Mouse (Mus musculus): Measurements from ENCODE around the gene Steap2. TPM values are rescaled to one million over a fixed set of nuclear protein-coding genes. Genes with fewer than 3 reads are reported as not detected.

The Steap2 gene
- 187 TPM for polyA plus RNA-seq (2021)

GRCm38 (mm10) chr5:5693956-5694653, at the start of gene Steap2:
Steap2 (minus strand) TSS chr5:5694578.
- DNase-seq (ENCODE audit: low read depth, low spot score) (no peak), ATAC-seq (peak; percentile 60)
- ChIA-PET CTCF (interaction anchor here (0.8 to 11.2 kb wide), 7 partner anchors 10 to 55 kb away, joined by 3 to 65 read pairs (median 4); partner anchors contain the start of gene Steap1), POLR2A (interaction anchor here (0.6 to 4.0 kb wide), 10 partner anchors 8 to 190 kb away, joined by 3 to 22 read pairs (median 3); partner anchors contain the start of gene Steap1)
- no peak for TF ChIP-seq CTCF (IDR thresholded peaks at IDR 0.05)
- in situ Hi-C loops (cut with MboI; ENCODE audit: low pct_unique_long_range_greater_than_20kb), result loop anchor here (5.0 kb wide), 1 partner anchor 182 kb away; the partner anchor contains the start of gene Cldn12
- no peaks in the 10 kb centered on the region for H3K27me3 ChIP-seq

GRCm38 (mm10) chr5:5734445-5734844, 40.1 kb upstream of the Steap2 start:
- TF ChIP-seq CTCF (IDR thresholded peaks at IDR 0.05), result no peak
- H3K27me3 ChIP-seq, result no peaks in the 10 kb centered on the region
- in situ Hi-C loops (cut with MboI; ENCODE audit: low pct_unique_long_range_greater_than_20kb), result loop anchor here (25.0 kb wide), 2 partner anchors 772 to 1497 kb away; no protein-coding TSS in a partner anchor
- ChIA-PET POLR2A (interaction anchor here (1.2 kb wide), 1 partner anchor 208 kb away, joined by 3 read pairs; no protein-coding TSS in a partner anchor), CTCF (interaction anchor here (1.5 kb wide), 1 partner anchor 14 kb away, joined by 4 read pairs; no protein-coding TSS in a partner anchor)
- ATAC-seq, result no peak
- DNase-seq (ENCODE audit: low read depth, low spot score), result no peak

- no peak for ATAC-seq
- DNase-seq (ENCODE audit: low read depth, low spot score), result no peak
- POLR2A ChIA-PET, result interaction anchor here (1.0 kb wide), 1 partner anchor 25 kb away, joined by 3 read pairs; no protein-coding TSS in a partner anchor
- H3K27me3 ChIP-seq, result no peaks in the 10 kb centered on the region
- in situ Hi-C loops (cut with MboI; ENCODE audit: low pct_unique_long_range_greater_than_20kb), result loop anchor here (25.0 kb wide), 2 partner anchors 771 to 1496 kb away; no protein-coding TSS in a partner anchor
- CTCF ChIA-PET, result interaction anchor here (1.2 kb wide), 1 partner anchor 238 kb away, joined by 3 read pairs; no protein-coding TSS in a partner anchor
- TF ChIP-seq CTCF (IDR thresholded peaks at IDR 0.05), result no peak
Observed at GRCm38 (mm10) chr5:5732858-5733257, 38.5 kb upstream of the Steap2 start.

DNA sequence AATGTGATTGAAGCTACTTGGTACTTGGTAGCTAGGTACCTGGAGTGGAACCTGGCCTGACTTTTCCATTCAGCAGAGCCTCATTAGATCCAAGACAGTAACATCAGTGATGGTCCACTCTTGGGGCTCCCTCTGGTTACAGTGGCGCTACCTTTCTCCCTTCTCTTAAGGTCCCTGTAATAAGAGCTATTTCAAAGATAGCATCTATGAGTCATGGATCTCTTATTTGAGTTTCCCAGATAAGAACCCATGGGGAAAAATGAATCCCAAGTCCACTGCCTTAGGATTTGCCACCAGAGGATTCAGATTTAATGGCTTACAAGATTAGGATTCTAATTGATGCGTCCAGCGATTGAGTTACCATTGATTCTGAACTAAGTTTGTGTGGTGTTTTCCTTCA, 37.8 kb upstream of the Steap2 start:
- in situ Hi-C loops (cut with MboI; ENCODE audit: low pct_unique_long_range_greater_than_20kb), result loop anchor here (25.0 kb wide), 2 partner anchors 770 to 1495 kb away; no protein-coding TSS in a partner anchor
- TF ChIP-seq CTCF (IDR thresholded peaks at IDR 0.05), result no peak
- POLR2A ChIA-PET, result interaction anchor here (1.0 kb wide), 1 partner anchor 24 kb away, joined by 3 read pairs; no protein-coding TSS in a partner anchor
- CTCF ChIA-PET, result interaction anchor here (1.2 kb wide), 1 partner anchor 238 kb away, joined by 3 read pairs; no protein-coding TSS in a partner anchor
- H3K27me3 ChIP-seq, result no peaks in the 10 kb centered on the region
- ATAC-seq, result no peak
- no peak for DNase-seq (ENCODE audit: low read depth, low spot score)

GRCm38 (mm10) chr5:5729904-5730303, 35.5 kb upstream of the Steap2 start:
- DNase-seq (ENCODE audit: low read depth, low spot score) (no peak), ATAC-seq (peak; percentile 82)
- in situ Hi-C loops (cut with MboI; ENCODE audit: low pct_unique_long_range_greater_than_20kb), result loop anchor here (25.0 kb wide), 2 partner anchors 768 to 1493 kb away; no protein-coding TSS in a partner anchor
- no peaks in the 10 kb centered on the region for H3K27me3 ChIP-seq
- no peak for TF ChIP-seq CTCF (IDR thresholded peaks at IDR 0.05)
- ChIA-PET CTCF (interaction anchor here (0.8 to 1.9 kb wide), 8 partner anchors 12 to 83 kb away, joined by 3 to 9 read pairs (median 4); partner anchors contain the start of genes Steap1 and Steap2), POLR2A (interaction anchor here (1.0 kb wide), 1 partner anchor 36 kb away, joined by 3 read pairs; the partner anchor contains the start of gene Steap2)

- DNase-seq (ENCODE audit: low read depth, low spot score) (no peak), ATAC-seq (no peak)
- in situ Hi-C loops (cut with MboI; ENCODE audit: low pct_unique_long_range_greater_than_20kb), result no loop called here
- no peak for TF ChIP-seq CTCF (IDR thresholded peaks at IDR 0.05)
- no peaks in the 10 kb centered on the region for H3K27me3 ChIP-seq
- POLR2A ChIA-PET, result no interaction called here
- CTCF ChIA-PET, result interaction anchor here (1.1 to 3.9 kb wide), 3 partner anchors 14 to 27 kb away, joined by 3 to 13 read pairs (median 4); no protein-coding TSS in a partner anchor
Observed at GRCm38 (mm10) chr5:5722217-5722616, 27.8 kb upstream of the Steap2 start.

- ATAC-seq, result no peak
- no peak for TF ChIP-seq CTCF (IDR thresholded peaks at IDR 0.05)
- in situ Hi-C loops (cut with MboI; ENCODE audit: low pct_unique_long_range_greater_than_20kb), result no loop called here
- no peak for DNase-seq (ENCODE audit: low read depth, low spot score)
- POLR2A ChIA-PET, result interaction anchor here (0.8 to 0.9 kb wide), 2 partner anchors 16 to 26 kb away, joined by 3 read pairs; no protein-coding TSS in a partner anchor
- CTCF ChIA-PET, result interaction anchor here (1.1 to 1.6 kb wide), 4 partner anchors 12 to 38 kb away, joined by 3 to 7 read pairs (median 4); partner anchors contain the start of gene Steap1
- no peaks in the 10 kb centered on the region for H3K27me3 ChIP-seq
Observed at GRCm38 (mm10) chr5:5711032-5711431, 16.7 kb upstream of the Steap2 start.

- no peaks in the 10 kb centered on the region for H3K27me3 ChIP-seq
- in situ Hi-C loops (cut with MboI; ENCODE audit: low pct_unique_long_range_greater_than_20kb), result no loop called here
- TF ChIP-seq CTCF (IDR thresholded peaks at IDR 0.05), result no peak
- no peak for DNase-seq (ENCODE audit: low read depth, low spot score)
- no peak for ATAC-seq
- CTCF ChIA-PET, result interaction anchor here (1.4 to 2.2 kb wide), 4 partner anchors 9 to 15 kb away, joined by 3 to 9 read pairs (median 6); no protein-coding TSS in a partner anchor
- POLR2A ChIA-PET, result interaction anchor here (1.0 to 1.3 kb wide), 2 partner anchors 11 to 25 kb away, joined by 3 read pairs; no protein-coding TSS in a partner anchor
Observed at GRCm38 (mm10) chr5:5707341-5708278, 13.2 kb upstream of the Steap2 start.

- ChIA-PET CTCF (interaction anchor here (2.1 to 2.6 kb wide), 2 partner anchors 10 to 17 kb away, joined by 4 to 13 read pairs; no protein-coding TSS in a partner anchor), POLR2A (no interaction called here)
- TF ChIP-seq CTCF (IDR thresholded peaks at IDR 0.05), result no peak
- in situ Hi-C loops (cut with MboI; ENCODE audit: low pct_unique_long_range_greater_than_20kb), result no loop called here
- DNase-seq (ENCODE audit: low read depth, low spot score), result no peak
- no peak for ATAC-seq
- no peaks in the 10 kb centered on the region for H3K27me3 ChIP-seq
Observed at GRCm38 (mm10) chr5:5705019-5705418, 10.6 kb upstream of the Steap2 start.

Measured in Patski (cell line).